Mouse (Mus musculus) testis, adult 2 months (tissue): ENCODE data around the gene Znrd1.

ENCODE experiments used
- CTCF ChIP-seq: fragments of 200-500 bp; IDR thresholded peaks from 2 replicates; pipeline ENCODE4 v1.5.1; 2012; ENCODE audit warnings: low read depth, mild to moderate bottlenecking, inconsistent platforms, low read length, moderate library complexity; ENCODE audit not compliant: control insufficient read depth, insufficient read depth, insufficient replicate concordance
- POLR2A ChIP-seq: fragments of 200-500 bp; IDR thresholded peaks from 2 replicates; pipeline ENCODE4 v1.6.1; 2012; ENCODE audit warnings: low read depth, mild to moderate bottlenecking, inconsistent platforms, low read length, moderate library complexity; ENCODE audit not compliant: control insufficient read depth

GRCm38 (mm10) chr17:36927496-36928120 lies 30.8 kb downstream of the Znrd1 start:
- TF ChIP-seq POLR2A, result no peak
- no peak for TF ChIP-seq CTCF
